13 mouse cellular contexts compared by ENCODE assay signal in the genomic region with DNA sequence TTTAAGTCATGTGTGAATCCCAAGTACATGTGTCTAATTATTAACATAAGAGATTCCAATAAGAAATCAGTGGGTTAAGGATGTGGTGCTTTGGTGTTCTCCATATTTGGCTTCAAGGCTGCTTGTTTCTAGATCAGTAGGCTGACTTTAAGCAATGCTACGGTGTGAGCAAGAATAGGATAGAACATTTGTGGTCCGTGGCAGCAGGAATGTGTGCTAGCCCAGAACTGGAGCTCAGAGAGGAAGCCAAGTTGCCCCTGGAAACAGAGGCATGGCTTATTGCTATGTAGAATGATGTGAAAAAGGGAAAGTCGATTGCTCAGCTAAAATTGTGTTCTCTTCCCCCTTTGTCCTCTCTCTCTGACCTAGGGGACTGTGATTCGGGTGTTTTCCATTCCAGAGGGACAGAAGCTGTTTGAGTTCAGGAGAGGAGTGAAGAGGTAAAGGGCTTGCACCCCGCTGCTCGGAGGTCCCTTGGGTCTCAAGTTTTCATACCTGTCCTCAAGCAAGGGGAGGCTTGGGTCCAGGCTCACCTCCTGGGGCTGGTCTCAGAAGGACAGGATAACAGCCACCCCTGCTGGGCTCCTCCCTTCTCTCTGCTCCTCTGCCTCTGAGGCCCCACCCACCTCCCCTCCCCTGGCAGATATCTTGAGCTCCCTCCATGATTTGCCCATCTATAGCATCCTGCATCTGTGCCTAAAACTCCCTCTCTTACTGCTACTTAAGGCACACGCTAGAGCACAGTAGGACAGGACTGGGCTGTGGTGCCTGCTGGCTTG. TPM values are rescaled to one million over a fixed set of nuclear protein-coding genes. Genes with fewer than 3 reads are reported as not detected.
"Had no signal": no experiment of that assay in that cellular context is flagged by ENCODE, and none has a peak within 500 bp of the region (broad histone marks: within the 10 kb centered on the region; RNA-seq: fewer than 3 reads in every experiment).

No protein-coding gene starts in this region.

- H3K9ac ChIP-seq: liver, embryonic 15.5 days; lung, embryonic 15.5 days; midbrain, embryonic 13.5 days had no signal

- H3K4me2 ChIP-seq: liver, embryonic 15.5 days; lung, embryonic 15.5 days; midbrain, embryonic 13.5 days had no signal

- H3K27me3 ChIP-seq: liver, embryonic 15.5 days; lung, embryonic 15.5 days; midbrain, embryonic 13.5 days had no signal

- DNase-seq: kidney, adult 8-10 months; kidney, postnatal 25 days; lung, postnatal 14 days; thymus, adult 18-20 months; thymus, postnatal 14 days had no signal

- ATAC-seq: inflammation-experienced regulatory T-cells, adult 6 months; intestine, postnatal 0 days; midbrain, embryonic 13.5 days had no signal

- H3K9me3 ChIP-seq: limb, embryonic 10.5 days; liver, embryonic 15.5 days; lung, embryonic 15.5 days; midbrain, embryonic 13.5 days had no signal

- H3K4me3 ChIP-seq: limb, embryonic 10.5 days; liver, embryonic 15.5 days; lung, embryonic 15.5 days; midbrain, embryonic 13.5 days had no signal

- H3K27ac ChIP-seq: limb, embryonic 10.5 days; liver, embryonic 15.5 days; lung, embryonic 15.5 days; macrophage; midbrain, embryonic 13.5 days; stomach, postnatal 0 days had no signal

- H3K4me1 ChIP-seq: limb, embryonic 10.5 days; liver, embryonic 15.5 days; lung, embryonic 15.5 days; midbrain, embryonic 13.5 days had no signal

RNA-seq across cellular contexts. Expression of gene Slc29a4, which starts 31.5 kb away (rescaled TPM):
- polyA plus RNA-seq: macrophage had no signal

RNA-seq across cellular contexts. Expression of gene Mmd2, which starts 52.2 kb away (rescaled TPM):
- polyA plus RNA-seq: inflammation-experienced regulatory T-cells, adult 6 months; macrophage had no signal
